Mouse (Mus musculus) forebrain, embryonic 14.5 days (tissue): ENCODE measurements around the gene Vmn1r8. TPM values are rescaled to one million over a fixed set of nuclear protein-coding genes. Genes with fewer than 3 reads are reported as not detected.
"Not testable (repeated sequence)": the region's sequence is repeated elsewhere in the genome, so short reads cannot be mapped to it uniquely, and the experiment has no call there.

Source experiments
- ATAC-seq: fragments of 200-750 bp; cut with Nextera tagmentation; 2 replicates; pipeline ENCODE4 v1.8.0; 2017; ENCODE audit warnings: mild to moderate bottlenecking, moderate library complexity
- DNase-seq: peaks from one replicate; pipeline ENCODE4 v3.0.0-alpha.2; 2015; ENCODE audit warnings: low spot score
- H3K27ac ChIP-seq: fragments of 300-500 bp; sonication (generic); 2 replicates; pipeline ENCODE4 v1.5.1; 2014; ENCODE audit warnings: low read depth, mild to moderate bottlenecking, control low read depth, low read length, moderate library complexity
- H3K27me3 ChIP-seq: fragments of 300-500 bp; sonication (generic); replicated peaks from 2 replicates; pipeline ENCODE4 v1.6.1; 2014; ENCODE audit warnings: low read length, control low read depth, mixed read lengths; ENCODE audit not compliant: control insufficient read depth, insufficient read depth
- H3K36me3 ChIP-seq: fragments of 300-500 bp; sonication (generic); 2 replicates; pipeline ENCODE4 v1.6.1; 2014; ENCODE audit warnings: low read length, control low read depth; ENCODE audit not compliant: control insufficient read depth, insufficient read depth
- H3K4me1 ChIP-seq: fragments of 300-500 bp; sonication (generic); 2 replicates; pipeline ENCODE4 v1.6.1; 2014; ENCODE audit warnings: antibody characterized with exemption, low read length, control low read depth; ENCODE audit not compliant: control insufficient read depth, insufficient read depth
- H3K4me2 ChIP-seq: fragments of 300-500 bp; sonication (generic); 2 replicates; pipeline ENCODE4 v1.6.1; 2014; ENCODE audit warnings: mild to moderate bottlenecking, control low read depth, low read length
- H3K4me3 ChIP-seq: fragments of 300-500 bp; sonication (generic); 2 replicates; pipeline ENCODE4 v1.5.1; 2014; ENCODE audit warnings: low read depth, low read length, control low read depth
- H3K9ac ChIP-seq: fragments of 300-500 bp; sonication (generic); 2 replicates; pipeline ENCODE4 v1.6.1; 2014; ENCODE audit warnings: mild to moderate bottlenecking, low read length, control low read depth, moderate library complexity
- H3K9me3 ChIP-seq: fragments of 300-500 bp; sonication (generic); replicated peaks from 2 replicates; pipeline ENCODE4 v1.6.1; 2016; ENCODE audit warnings: low read length, control low read depth, mixed read lengths; ENCODE audit not compliant: control insufficient read depth
- WGBS: fragments of 180-500 bp; shearing (Covaris S2); extraction: QIAGEN DNeasy Blood & Tissue Kit; methylation state at CpG from one replicate; pipeline ENCODE4 v1.1.7; 2014; 5-methylcytosine and 5-hydroxymethylcytosine counted together
- polyA plus RNA-seq: library from polyadenylated mRNA; unstranded; fragments of >200 nt; fragmentation: Nextera tagmentation; extraction: Ambion mirVana; gene quantifications from 2 replicates; pipeline ENCODE4 v1.2.1, GENCODE M21; 2014

The Vmn1r8 gene
- polyA plus RNA-seq = not detected in 2 replicates

GRCm38 (mm10) chr6:57031984-57032383 lies at the start of gene Vmn1r8:
Gene Vmn1r8 (plus strand): TSS chr6:57032284.
- Histone ChIP-seq H3K9me3 (no peaks in the 10 kb centered on the region), H3K27me3 (no peaks in the 10 kb centered on the region), H3K27ac (no peak within 1 kb of the TSS), H3K4me3 (no peak within 1 kb of the TSS), H3K36me3 (no peaks in the 10 kb centered on the region), H3K4me2 (no peak within 1 kb of the TSS), H3K4me1 (no peaks in the 10 kb centered on the region), H3K9ac (no peak within 1 kb of the TSS)
- DNase-seq (no peak), ATAC-seq (no peak)

- Histone ChIP-seq H3K9me3 (no peaks in the 10 kb centered on the region), H3K27ac (no peak within 1 kb of the TSS), H3K9ac (no peak within 1 kb of the TSS), H3K27me3 (no peaks in the 10 kb centered on the region), H3K4me1 (no peaks in the 10 kb centered on the region), H3K36me3 (no peaks in the 10 kb centered on the region), H3K4me2 (no peak within 1 kb of the TSS), H3K4me3 (no peak within 1 kb of the TSS)
- DNase-seq (no peak), ATAC-seq (no peak)
- 93% methylated on average over 2 of the region's 2 CpGs for WGBS
Measured at GRCm38 (mm10) chr6:56996943-56997342, 35.1 kb upstream of the Vmn1r8 start, which contains the start of gene Vmn1r6. Gene Vmn1r6 (plus strand): TSS chr6:56997243.

- H3K27ac ChIP-seq, DNase-seq, H3K9ac ChIP-seq, H3K27me3 ChIP-seq, ATAC-seq, H3K4me3 ChIP-seq, H3K36me3 ChIP-seq, H3K4me2 ChIP-seq, H3K9me3 ChIP-seq, H3K4me1 ChIP-seq: not testable (repeated sequence)
- WGBS = 91% methylated on average over 2 of the region's 2 CpGs
Measured at GRCm38 (mm10) chr6:57025224-57025623, 6.9 kb upstream of the Vmn1r8 start, which contains the start of gene Vmn1r7. Gene Vmn1r7 (minus strand): TSS chr6:57025324.

- Histone ChIP-seq H3K4me3 (no peak overlapping the region), H3K9ac (no peak overlapping the region), H3K36me3 (no peaks in the 10 kb centered on the region), H3K4me2 (no peak overlapping the region), H3K9me3 (no peaks in the 10 kb centered on the region), H3K27ac (no peak overlapping the region), H3K27me3 (no peaks in the 10 kb centered on the region), H3K4me1 (no peaks in the 10 kb centered on the region)
- 88% methylated on average over 2 of the region's 2 CpGs for WGBS
- DNase-seq (no peak), ATAC-seq (no peak)
Measured at GRCm38 (mm10) chr6:57034674-57035073, 2.6 kb downstream of the Vmn1r8 start.

GRCm38 (mm10) chr6:57063730-57064129 lies 31.6 kb downstream of the Vmn1r8 start:
- H3K4me2 ChIP-seq = no peak overlapping the region
- H3K36me3 ChIP-seq = no peaks in the 10 kb centered on the region
- no peaks in the 10 kb centered on the region for H3K4me1 ChIP-seq
- no peak overlapping the region for H3K27ac ChIP-seq
- DNase-seq = no peak
- H3K27me3 ChIP-seq = no peaks in the 10 kb centered on the region
- H3K9ac ChIP-seq = no peak overlapping the region
- ATAC-seq = no peak
- H3K9me3 ChIP-seq = no peaks in the 10 kb centered on the region
- no peak overlapping the region for H3K4me3 ChIP-seq

GRCm38 (mm10) chr6:57066487-57066886 lies 34.4 kb downstream of the Vmn1r8 start, which contains the start of gene Vmn1r9:
Gene Vmn1r9 (plus strand): TSS chr6:57066787.
- Histone ChIP-seq H3K27ac (no peak within 1 kb of the TSS), H3K9ac (no peak within 1 kb of the TSS), H3K36me3 (no peaks in the 10 kb centered on the region), H3K9me3 (no peaks in the 10 kb centered on the region), H3K27me3 (no peaks in the 10 kb centered on the region), H3K4me2 (no peak within 1 kb of the TSS), H3K4me3 (no peak within 1 kb of the TSS), H3K4me1 (no peaks in the 10 kb centered on the region)
- DNase-seq (no peak), ATAC-seq (no peak)
- WGBS = 87% methylated on average over 2 of the region's 2 CpGs

Other genes starting within 250 kb of the Vmn1r8 start
- gene Kbtbd2, start 234.5 kb upstream of the Vmn1r8 start, polyA plus RNA-seq = 24.2 and 25.2 TPM in 2 replicates
- gene Fkbp9, start 200.2 kb upstream of the Vmn1r8 start, polyA plus RNA-seq = 26.3 and 27.9 TPM in 2 replicates
- gene Nt5c3, start 108.4 kb upstream of the Vmn1r8 start, polyA plus RNA-seq = 174 and 189 TPM in 2 replicates
- 0.17 and 0.33 TPM in 2 replicates for gene Vmn1r4, start 108.3 kb upstream of the Vmn1r8 start, polyA plus RNA-seq
- not detected in 2 replicates for gene Vmn1r5, start 62.0 kb upstream of the Vmn1r8 start, polyA plus RNA-seq
- gene Vmn1r6, start 35.0 kb upstream of the Vmn1r8 start, polyA plus RNA-seq = not detected in 2 replicates
- not detected in 2 replicates for gene Vmn1r7, start 7.0 kb upstream of the Vmn1r8 start, polyA plus RNA-seq
- not detected in 2 replicates for gene Vmn1r9, start 34.5 kb downstream of the Vmn1r8 start, polyA plus RNA-seq
- gene Vmn1r10, start 77.2 kb downstream of the Vmn1r8 start, polyA plus RNA-seq = not detected in 2 replicates
- not detected in 2 replicates for gene Vmn1r11, start 101.2 kb downstream of the Vmn1r8 start, polyA plus RNA-seq
- gene Vmn1r12, start 124.6 kb downstream of the Vmn1r8 start, polyA plus RNA-seq = not detected in 2 replicates
- gene Vmn1r13, start 171.0 kb downstream of the Vmn1r8 start, polyA plus RNA-seq = not detected in 2 replicates
- gene Vmn1r14, start 199.4 kb downstream of the Vmn1r8 start, polyA plus RNA-seq = not detected in 2 replicates
- gene Vmn1r15, start 225.7 kb downstream of the Vmn1r8 start, polyA plus RNA-seq = not detected in 2 replicates